In the genomic region with DNA sequence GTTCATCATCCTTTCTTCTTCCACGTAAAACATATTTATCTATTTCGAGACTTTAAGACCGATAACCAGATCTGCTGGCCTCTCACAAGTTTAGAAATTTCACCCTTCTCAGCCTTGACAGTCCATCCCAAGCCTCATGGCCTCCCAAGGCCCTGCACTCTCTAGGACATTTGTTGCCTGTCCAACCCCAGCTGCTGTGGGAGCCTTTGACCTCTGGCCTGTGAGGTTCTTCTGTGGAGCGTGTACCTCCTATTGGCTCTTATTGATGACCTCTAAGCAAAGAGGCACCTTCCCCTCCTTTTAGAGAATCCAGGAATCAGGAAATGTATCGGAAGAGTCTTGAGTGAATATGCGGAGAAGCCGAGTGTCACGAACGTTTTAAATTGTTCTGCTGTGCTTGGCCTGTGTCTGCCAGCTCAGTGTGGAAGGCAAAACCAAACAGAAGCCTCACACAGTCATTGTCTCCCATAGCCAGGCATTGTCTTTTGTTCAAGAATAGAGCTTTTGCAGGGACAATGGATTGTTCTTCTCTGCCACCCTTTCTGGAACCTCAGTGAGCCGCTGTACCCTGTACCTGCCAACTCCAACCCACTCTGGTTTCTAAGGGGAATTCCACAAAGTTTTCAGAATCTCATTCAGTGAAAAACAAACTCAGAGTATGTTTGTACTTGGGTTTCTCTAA, we compare ENCODE assay signal across 11 mouse cellular contexts.
DNase-seq lines count a peak whose midpoint lies in the region; ATAC-seq and TF ChIP-seq lines count a peak whose summit lies in the region.
"Had no signal": no experiment of that assay in that cellular context is flagged by ENCODE, and none has a peak within 500 bp of the region (broad histone marks: within the 10 kb centered on the region; RNA-seq: fewer than 3 reads in every experiment).

No protein-coding gene starts in this region.

- H3K36me3 ChIP-seq in heart, embryonic 16.5 days (ENCODE audit: control insufficient read depth, insufficient read depth): no peaks in the 10 kb centered on the region
- no peaks in the 10 kb centered on the region for H3K36me3 ChIP-seq in heart, embryonic 11.5 days (ENCODE audit: control insufficient read depth, insufficient read depth, low read length)
- H3K36me3 ChIP-seq in embryonic facial prominence, embryonic 15.5 days: no peaks in the 10 kb centered on the region
- no peaks in the 10 kb centered on the region for H3K36me3 ChIP-seq in small intestine, adult 2 months (ENCODE audit: control insufficient read depth, insufficient read depth, low read length)
- H3K36me3 ChIP-seq: neural tube, embryonic 12.5 days had no signal

- H3K4me3 ChIP-seq in heart, embryonic 16.5 days (ENCODE audit: low read length): no peak overlapping the region
- no peak overlapping the region for H3K4me3 ChIP-seq in heart, embryonic 11.5 days (ENCODE audit: low read depth, low read length)
- H3K4me3 ChIP-seq in embryonic facial prominence, embryonic 15.5 days (replicated peaks): no peak overlapping the region
- H3K4me3 ChIP-seq in small intestine, adult 2 months (ENCODE audit: low read depth, low read length): no peak overlapping the region
- H3K4me3 ChIP-seq: neural tube, embryonic 12.5 days had no signal

- H3K27me3 ChIP-seq in heart, embryonic 16.5 days (ENCODE audit: control insufficient read depth, insufficient read depth, low read length): no peaks in the 10 kb centered on the region
- H3K27me3 ChIP-seq in heart, embryonic 11.5 days (ENCODE audit: control insufficient read depth, insufficient read depth, low read length): no peaks in the 10 kb centered on the region
- H3K27me3 ChIP-seq in embryonic facial prominence, embryonic 15.5 days: no peaks in the 10 kb centered on the region
- H3K27me3 ChIP-seq in small intestine, adult 2 months (ENCODE audit: control insufficient read depth, insufficient read depth, low read length): no peaks in the 10 kb centered on the region
- H3K27me3 ChIP-seq: neural tube, embryonic 12.5 days had no signal

- H3K4me2 ChIP-seq in heart, embryonic 16.5 days (ENCODE audit: low read depth, low read length): no peak overlapping the region
- no peak overlapping the region for H3K4me2 ChIP-seq in heart, embryonic 11.5 days
- no peak overlapping the region for H3K4me2 ChIP-seq in embryonic facial prominence, embryonic 15.5 days (replicated peaks)
- H3K4me2 ChIP-seq: liver, embryonic 11.5 days; neural tube, embryonic 12.5 days had no signal

- WGBS in heart, embryonic 16.5 days: 70% methylated on average over 10 of the region's 10 CpGs
- 79% methylated on average over 10 of the region's 10 CpGs for WGBS in heart, embryonic 11.5 days (ENCODE audit: insufficient replicate concordance)
- WGBS in embryonic facial prominence, embryonic 15.5 days: 51% methylated on average over 10 of the region's 10 CpGs
- WGBS in small intestine, adult 2 months: 87% methylated on average over 10 of the region's 10 CpGs

- no peak for TF ChIP-seq CTCF in small intestine, adult 2 months (IDR thresholded peaks at IDR 0.05; ENCODE audit: extremely low read depth, insufficient read length, insufficient replicate concordance, low read depth, low read length)

- no peaks in the 10 kb centered on the region for H3K9me3 ChIP-seq in heart, embryonic 16.5 days (replicated peaks; ENCODE audit: control insufficient read depth, low read length)
- H3K9me3 ChIP-seq in heart, embryonic 11.5 days (replicated peaks; ENCODE audit: control insufficient read depth, low read length): no peaks in the 10 kb centered on the region
- no peaks in the 10 kb centered on the region for H3K9me3 ChIP-seq in embryonic facial prominence, embryonic 15.5 days (replicated peaks)
- H3K9me3 ChIP-seq: G1E; neural tube, embryonic 12.5 days had no signal

- no peak overlapping the region for H3K9ac ChIP-seq in heart, embryonic 16.5 days (ENCODE audit: low read length)
- no peak overlapping the region for H3K9ac ChIP-seq in heart, embryonic 11.5 days (ENCODE audit: low read depth, low read length)
- H3K9ac ChIP-seq in embryonic facial prominence, embryonic 15.5 days: no peak overlapping the region
- H3K9ac ChIP-seq: neural tube, embryonic 12.5 days had no signal

- 0 out of 2 replicates have a peak, but pooled peaks have one; percentile 6 for ATAC-seq in heart, embryonic 16.5 days (replicated peaks; ENCODE audit: extremely low read depth, insufficient read depth, low FRiP score)
- ATAC-seq in heart, embryonic 11.5 days (replicated peaks; ENCODE audit: insufficient number of reproducible peaks, low FRiP score, low TSS enrichment): no peak
- ATAC-seq in embryonic facial prominence, embryonic 15.5 days (ENCODE audit: insufficient number of reproducible peaks, low FRiP score, low TSS enrichment, low read depth): peak; percentile 6; the same call in 1 of the 2 replicates

- TF ChIP-seq POLR2A in small intestine, adult 2 months (IDR thresholded peaks at IDR 0.05; ENCODE audit: low read depth, low read length): no peak

- peak; percentile 24 for DNase-seq in lung, postnatal 10 days
- no peak for DNase-seq in lung, postnatal 14 days
- no peak for DNase-seq in ovary, postnatal 36 days (ENCODE audit: low spot score)
- DNase-seq in adrenal gland, adult 18-20 months (ENCODE audit: low spot score in 2 of 2): no peak

- H3K27ac ChIP-seq in heart, embryonic 16.5 days (ENCODE audit: low read length): peak overlapping the region; percentile 79
- no peak overlapping the region for H3K27ac ChIP-seq in heart, embryonic 11.5 days (ENCODE audit: low read depth, low read length)
- H3K27ac ChIP-seq in embryonic facial prominence, embryonic 15.5 days (replicated peaks): peak overlapping the region; percentile 96
- 0 out of 2 replicates have a peak overlapping the region, but pooled peaks have one; percentile 12 for H3K27ac ChIP-seq in small intestine, adult 2 months (ENCODE audit: insufficient read depth, low read depth, low read length)
- H3K27ac ChIP-seq: neural tube, embryonic 12.5 days had no signal

- peaks cover 12% of the 10 kb centered on the region for H3K4me1 ChIP-seq in heart, embryonic 16.5 days (ENCODE audit: control insufficient read depth, insufficient read depth, low read length)
- H3K4me1 ChIP-seq in heart, embryonic 11.5 days (ENCODE audit: control insufficient read depth, insufficient read depth, low read length): peaks cover 9% of the 10 kb centered on the region; the same call in 1 of the 2 replicates
- peaks cover 35% of the 10 kb centered on the region for H3K4me1 ChIP-seq in embryonic facial prominence, embryonic 15.5 days
- H3K4me1 ChIP-seq in small intestine, adult 2 months (ENCODE audit: control insufficient read depth, insufficient read depth, insufficient read length, low read length): peaks cover 4% of the 10 kb centered on the region
